Mouse (Mus musculus) left cerebral cortex, postnatal 25 days (tissue): Measurements from ENCODE around the gene Abl2. TPM values are rescaled to one million over a fixed set of nuclear protein-coding genes. Genes with fewer than 3 reads are reported as not detected.

ENCODE experiments used
- total RNA-seq, 2 experiments: library from RNA; stranded (reverse); gene quantifications; 2 replicates each; pipeline ENCODE4 v1.2.3; 2021

Gene Abl2
- total RNA-seq, 2 experiments from 2014 or later: 58.9 to 67.1 TPM

Other genes with a start within 250 kb of the Abl2 start
- gene Nphs2, start 248.1 kb upstream of the Abl2 start, total RNA-seq: under 1 TPM; 0.66 TPM
- gene Gm2000, start 192.7 kb upstream of the Abl2 start, total RNA-seq: 100 to 1,000 TPM; 278 to 291 TPM
- gene Axdnd1, start 137.6 kb upstream of the Abl2 start, total RNA-seq: under 1 TPM; 0.48 to 0.64 TPM
- 10 to 100 TPM; 42.1 to 49.8 TPM for gene Soat1, start 84.5 kb upstream of the Abl2 start, total RNA-seq
- gene Gm10031, start 34.8 kb upstream of the Abl2 start, total RNA-seq: 10 to 100 TPM; 46.8 to 46.9 TPM
- gene Tor3a, start 115.6 kb downstream of the Abl2 start, total RNA-seq: 1 to 10 TPM; 5.4 to 6.4 TPM
- gene Fam20b, start 160.3 kb downstream of the Abl2 start, total RNA-seq: 10 to 100 TPM; 68.3 to 73.2 TPM